Mouse (Mus musculus) heart, postnatal 14 days (tissue): ENCODE data around the gene T2. TPM values are rescaled to one million over a fixed set of nuclear protein-coding genes. Genes with fewer than 3 reads are reported as not detected.

ENCODE experiments used
- DNase-seq, 2 experiments: peaks; one replicate each; pipeline ENCODE4 v3.0.0; 2021 to 2022
- intact Hi-C: fragments of 180-260 bp; cut with DNase I; formaldehyde crosslinking; loops from one replicate; pipeline ENCODE4 v1.15.1; 2025
- total RNA-seq, 2 experiments: library from RNA; stranded (reverse); gene quantifications; 2 replicates each; pipeline ENCODE4 v1.2.3; 2021

T2 gene
- total RNA-seq, 2 experiments from 2014 or later: 0.26 to 0.27 TPM

- intact Hi-C loops: no loop called here
- DNase-seq: no peak
Measured at GRCm38 (mm10) chr17:8456856-8457460, 101.2 kb downstream of the T2 start.

GRCm38 (mm10) chr17:8461568-8461967, 105.8 kb downstream of the T2 start:
- peak; percentile 55 to 68 for DNase-seq
- intact Hi-C loops: loop anchor here (5.0 kb wide), 1 partner anchor 74 kb away; no protein-coding TSS in a partner anchor

- peak; percentile 56 to 75 for DNase-seq
- intact Hi-C loops: loop anchor here (5.0 kb wide), 1 partner anchor 76 kb away; no protein-coding TSS in a partner anchor
Measured at GRCm38 (mm10) chr17:8463482-8464128, 107.8 kb downstream of the T2 start.

GRCm38 (mm10) chr17:8467771-8468170, 112.0 kb downstream of the T2 start:
- no peak for DNase-seq
- intact Hi-C loops: loop anchor here (5.0 kb wide), 1 partner anchor 470 kb away; no protein-coding TSS in a partner anchor

- intact Hi-C loops: loop anchor here (1.0 to 5.0 kb wide), 2 partner anchors 123 to 468 kb away; no protein-coding TSS in a partner anchor
- peak; percentile 81 to 88 for DNase-seq
Measured at GRCm38 (mm10) chr17:8468716-8469344, 113.0 kb downstream of the T2 start.

Other genes starting within 250 kb of the T2 start
- under 1 TPM in 1 of 2 experiments, not detected in 1; 0.10 TPM for gene Gm49673, start 208.2 kb upstream of the T2 start, total RNA-seq
- 10 to 100 TPM; 23.6 to 27.0 TPM for gene Rnaset2a, start 207.9 kb upstream of the T2 start, total RNA-seq
- 10 to 100 TPM; 12.9 to 14.5 TPM for gene Fgfr1op, start 190.5 kb upstream of the T2 start, total RNA-seq
- not detected for gene Ccr6, start 119.9 kb upstream of the T2 start, total RNA-seq
- gene Mpc1, start 73.1 kb upstream of the T2 start, total RNA-seq: 100 to 1,000 TPM; 496 to 503 TPM
- gene Sft2d1, start 44.9 kb upstream of the T2 start, total RNA-seq: 10 to 100 TPM; 16.7 to 21.2 TPM
- under 1 TPM; 0.24 to 0.69 TPM for gene Prr18, start 18.5 kb upstream of the T2 start, total RNA-seq
- not detected for gene T, start 78.4 kb downstream of the T2 start, total RNA-seq
- gene Pde10a, start 169.4 kb downstream of the T2 start, total RNA-seq: 1 to 10 TPM; 2.9 to 5.0 TPM
- gene Gm17087, start 211.0 kb downstream of the T2 start, total RNA-seq: not detected